Mouse (Mus musculus): ENCODE measurements around the gene Ube2o. TPM values are rescaled to one million over a fixed set of nuclear protein-coding genes. Genes with fewer than 3 reads are reported as not detected.
A peak's percentile ranks its signal among the peaks of the same experiment; 100 is the strongest.

The Ube2o gene
- polyA plus RNA-seq, 1 experiment from 2014 or later = 18.7 TPM

GRCm38 (mm10) chr11:116518482-116518881 lies 62.8 kb downstream of the Ube2o start:
- no peak overlapping the region for H3K27ac ChIP-seq (ENCODE audit: low read depth, low read length)
- ATAC-seq (ENCODE audit: low FRiP score) = no peak
- DNase-seq (ENCODE audit: low spot score, missing footprints) = no peak

GRCm38 (mm10) chr11:116515330-116516020 lies 65.8 kb downstream of the Ube2o start:
- Histone ChIP-seq H3K4me1 (ENCODE audit: control insufficient read depth, insufficient read depth, low read length) (no peaks in the 10 kb centered on the region), H3K9ac (ENCODE audit: low read length) (peak overlapping the region; percentile 24; the same call in 1 of the 2 replicates), H3K4me2 (peak overlapping the region; percentile 32), H3K9me3 (ENCODE audit: control insufficient read depth, low read length) (no peaks in the 10 kb centered on the region), H3K4me3 (ENCODE audit: low read depth, low read length) (no peak overlapping the region), H3K27ac (ENCODE audit: low read depth, low read length) (no peak overlapping the region), H3K36me3 (ENCODE audit: control insufficient read depth, insufficient read depth, low read length) (no peaks in the 10 kb centered on the region), H3K27me3 (ENCODE audit: control insufficient read depth, insufficient read depth, low read length) (peaks cover 4% of the 10 kb centered on the region)
- WGBS = 16% methylated on average over 24 of the region's 24 CpGs
- no peak for ATAC-seq (ENCODE audit: low FRiP score)
- no peak for DNase-seq (ENCODE audit: low spot score, missing footprints)

More at GRCm38 (mm10) chr11:116518482-116518881, 62.8 kb downstream of the Ube2o start:
- Histone ChIP-seq H3K27me3 (ENCODE audit: control insufficient read depth, insufficient read depth, low read length) (peaks cover 4% of the 10 kb centered on the region), H3K4me1 (ENCODE audit: control insufficient read depth, insufficient read depth, low read length) (no peaks in the 10 kb centered on the region), H3K4me3 (ENCODE audit: low read depth, low read length) (no peak overlapping the region), H3K36me3 (ENCODE audit: control insufficient read depth, insufficient read depth, low read length) (no peaks in the 10 kb centered on the region), H3K4me2 (no peak overlapping the region), H3K9me3 (ENCODE audit: control insufficient read depth, low read length) (no peaks in the 10 kb centered on the region), H3K9ac (ENCODE audit: low read length) (no peak overlapping the region)
- WGBS = 80% methylated on average over 8 of the region's 8 CpGs

DNA sequence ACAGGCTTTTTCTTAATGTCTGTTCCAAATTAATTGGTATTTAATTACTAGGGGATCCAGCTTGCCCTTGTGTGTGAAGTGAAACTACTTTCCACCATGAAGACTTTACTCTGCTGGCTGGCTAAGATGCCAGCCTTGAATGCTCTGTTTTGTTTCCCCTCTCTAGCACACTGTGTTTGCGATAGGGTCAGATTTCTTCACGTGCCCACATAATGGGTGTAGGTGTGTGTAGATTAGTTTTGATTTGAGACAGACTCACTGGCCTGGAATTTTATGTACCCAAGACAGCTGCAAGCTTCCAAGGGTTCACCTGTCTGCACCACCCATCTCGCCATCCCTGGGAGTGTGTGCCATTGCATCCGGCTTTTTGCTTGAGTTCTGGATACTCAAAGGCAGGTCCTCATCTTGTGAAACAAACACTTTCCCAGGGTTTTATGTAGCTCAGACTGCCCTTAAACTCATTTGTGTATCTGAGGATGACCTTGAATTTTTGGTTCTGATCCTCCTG lies 67.7 kb downstream of the Ube2o start:
- Histone ChIP-seq H3K27ac (ENCODE audit: low read depth, low read length) (no peak overlapping the region), H3K36me3 (ENCODE audit: control insufficient read depth, insufficient read depth, low read length) (no peaks in the 10 kb centered on the region), H3K4me1 (ENCODE audit: control insufficient read depth, insufficient read depth, low read length) (no peaks in the 10 kb centered on the region), H3K4me2 (no peak overlapping the region), H3K4me3 (ENCODE audit: low read depth, low read length) (no peak overlapping the region), H3K27me3 (ENCODE audit: control insufficient read depth, insufficient read depth, low read length) (peaks cover 4% of the 10 kb centered on the region), H3K9ac (ENCODE audit: low read length) (no peak overlapping the region), H3K9me3 (ENCODE audit: control insufficient read depth, low read length) (no peaks in the 10 kb centered on the region)
- WGBS = 86% methylated on average over 4 of the region's 4 CpGs
- DNase-seq (ENCODE audit: low spot score, missing footprints) (no peak), ATAC-seq (ENCODE audit: low FRiP score) (no peak)

GRCm38 (mm10) chr11:116512987-116513386 lies 68.3 kb downstream of the Ube2o start:
- ATAC-seq (ENCODE audit: low FRiP score) = no peak
- Histone ChIP-seq H3K27ac (ENCODE audit: low read depth, low read length) (no peak overlapping the region), H3K9ac (ENCODE audit: low read length) (no peak overlapping the region), H3K4me1 (ENCODE audit: control insufficient read depth, insufficient read depth, low read length) (no peaks in the 10 kb centered on the region), H3K9me3 (ENCODE audit: control insufficient read depth, low read length) (no peaks in the 10 kb centered on the region), H3K4me2 (no peak overlapping the region), H3K4me3 (ENCODE audit: low read depth, low read length) (no peak overlapping the region), H3K36me3 (ENCODE audit: control insufficient read depth, insufficient read depth, low read length) (no peaks in the 10 kb centered on the region), H3K27me3 (ENCODE audit: control insufficient read depth, insufficient read depth, low read length) (peaks cover 4% of the 10 kb centered on the region)
- DNase-seq (ENCODE audit: low spot score, missing footprints) = no peak
- 81% methylated on average over 6 of the region's 6 CpGs for WGBS

GRCm38 (mm10) chr11:116512154-116512553 lies 69.1 kb downstream of the Ube2o start:
- ATAC-seq (ENCODE audit: low FRiP score) = no peak
- WGBS = 94% methylated on average over 7 of the region's 7 CpGs
- Histone ChIP-seq H3K36me3 (ENCODE audit: control insufficient read depth, insufficient read depth, low read length) (no peaks in the 10 kb centered on the region), H3K4me3 (ENCODE audit: low read depth, low read length) (no peak overlapping the region), H3K4me2 (no peak overlapping the region), H3K9me3 (ENCODE audit: control insufficient read depth, low read length) (no peaks in the 10 kb centered on the region), H3K9ac (ENCODE audit: low read length) (no peak overlapping the region), H3K27me3 (ENCODE audit: control insufficient read depth, insufficient read depth, low read length) (peaks cover 4% of the 10 kb centered on the region), H3K27ac (ENCODE audit: low read depth, low read length) (no peak overlapping the region), H3K4me1 (ENCODE audit: control insufficient read depth, insufficient read depth, low read length) (no peaks in the 10 kb centered on the region)
- DNase-seq (ENCODE audit: low spot score, missing footprints) = no peak

- peaks cover 4% of the 10 kb centered on the region for H3K27me3 ChIP-seq (ENCODE audit: control insufficient read depth, insufficient read depth, low read length)
- ATAC-seq (ENCODE audit: low FRiP score) (no peak), DNase-seq (ENCODE audit: low spot score, missing footprints) (no peak)
- H3K27ac ChIP-seq (ENCODE audit: low read depth, low read length) = no peak overlapping the region
- no peak overlapping the region for H3K4me3 ChIP-seq (ENCODE audit: low read depth, low read length)
- no peaks in the 10 kb centered on the region for H3K9me3 ChIP-seq (ENCODE audit: control insufficient read depth, low read length)
- no peaks in the 10 kb centered on the region for H3K4me1 ChIP-seq (ENCODE audit: control insufficient read depth, insufficient read depth, low read length)
- WGBS = 70% methylated on average over 7 of the region's 7 CpGs
- no peaks in the 10 kb centered on the region for H3K36me3 ChIP-seq (ENCODE audit: control insufficient read depth, insufficient read depth, low read length)
- no peak overlapping the region for H3K4me2 ChIP-seq
- no peak overlapping the region for H3K9ac ChIP-seq (ENCODE audit: low read length)
These were observed 69.9 kb downstream of the Ube2o start for GRCm38 (mm10) chr11:116511301-116511868.

GRCm38 (mm10) chr11:116508689-116509088 lies 72.6 kb downstream of the Ube2o start:
- no peaks in the 10 kb centered on the region for H3K36me3 ChIP-seq (ENCODE audit: control insufficient read depth, insufficient read depth, low read length)
- no peaks in the 10 kb centered on the region for H3K9me3 ChIP-seq (ENCODE audit: control insufficient read depth, low read length)
- ATAC-seq (ENCODE audit: low FRiP score) (no peak), DNase-seq (ENCODE audit: low spot score, missing footprints) (peak; percentile 69)
- 63% methylated on average over 2 of the region's 2 CpGs for WGBS
- H3K4me2 ChIP-seq = no peak overlapping the region
- no peak overlapping the region for H3K4me3 ChIP-seq (ENCODE audit: low read depth, low read length)
- H3K27me3 ChIP-seq (ENCODE audit: control insufficient read depth, insufficient read depth, low read length) = no peaks in the 10 kb centered on the region
- no peak overlapping the region for H3K9ac ChIP-seq (ENCODE audit: low read length)
- no peaks in the 10 kb centered on the region for H3K4me1 ChIP-seq (ENCODE audit: control insufficient read depth, insufficient read depth, low read length)
- H3K27ac ChIP-seq (ENCODE audit: low read depth, low read length) = no peak overlapping the region

DNA sequence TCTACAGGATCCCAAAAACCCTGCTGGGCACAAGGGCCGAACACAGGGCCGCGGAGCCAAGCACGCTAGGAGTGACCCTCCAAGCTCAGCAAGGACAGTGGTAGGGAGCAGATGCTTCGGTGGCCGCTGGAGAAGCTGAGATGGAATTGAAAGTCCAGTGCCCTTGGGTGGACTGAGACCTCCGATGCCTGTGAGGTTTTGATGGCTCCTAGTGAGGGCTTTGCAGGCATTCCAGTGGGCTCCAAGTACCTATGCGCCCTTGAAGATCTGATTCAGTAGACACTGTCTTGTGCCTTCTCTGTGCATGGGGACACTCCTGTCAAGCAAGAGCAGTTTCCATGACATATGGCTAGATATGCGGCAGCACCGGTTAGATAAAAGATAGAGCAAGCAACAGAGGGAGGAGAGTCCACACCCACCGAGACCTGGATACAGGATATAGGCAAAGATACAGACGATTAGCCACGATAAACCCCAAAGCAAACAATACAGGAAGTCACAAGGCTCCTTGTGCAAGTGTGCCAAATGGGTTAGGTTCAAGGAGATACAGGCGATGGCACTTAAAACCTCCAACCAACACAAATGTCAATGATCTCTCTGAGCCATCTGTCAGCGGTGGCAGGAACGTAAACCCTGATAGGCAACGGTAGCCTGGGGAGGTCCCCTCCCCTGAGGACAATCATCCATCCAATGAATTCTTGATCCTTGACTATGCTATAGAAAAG lies 74.9 kb downstream of the Ube2o start:
- Histone ChIP-seq H3K36me3 (ENCODE audit: control insufficient read depth, insufficient read depth, low read length) (no peaks in the 10 kb centered on the region), H3K4me2 (no peak overlapping the region), H3K4me1 (ENCODE audit: control insufficient read depth, insufficient read depth, low read length) (no peaks in the 10 kb centered on the region), H3K9ac (ENCODE audit: low read length) (no peak overlapping the region), H3K27me3 (ENCODE audit: control insufficient read depth, insufficient read depth, low read length) (no peaks in the 10 kb centered on the region), H3K27ac (ENCODE audit: low read depth, low read length) (no peak overlapping the region), H3K4me3 (ENCODE audit: low read depth, low read length) (no peak overlapping the region), H3K9me3 (ENCODE audit: control insufficient read depth, low read length) (no peaks in the 10 kb centered on the region)
- WGBS = 81% methylated on average over 17 of the region's 17 CpGs
- no peak for ATAC-seq (ENCODE audit: low FRiP score)
- peak; percentile 77 for DNase-seq (ENCODE audit: low spot score, missing footprints)

GRCm38 (mm10) chr11:116505573-116505972 lies 75.7 kb downstream of the Ube2o start:
- no peak overlapping the region for H3K27ac ChIP-seq (ENCODE audit: low read depth, low read length)
- ATAC-seq (ENCODE audit: low FRiP score) (no peak), DNase-seq (ENCODE audit: low spot score, missing footprints) (peak; percentile 47)
- no peak overlapping the region for H3K9ac ChIP-seq (ENCODE audit: low read length)
- WGBS = 75% methylated on average over 5 of the region's 5 CpGs
- no peak overlapping the region for H3K4me2 ChIP-seq
- no peak overlapping the region for H3K4me3 ChIP-seq (ENCODE audit: low read depth, low read length)
- no peaks in the 10 kb centered on the region for H3K27me3 ChIP-seq (ENCODE audit: control insufficient read depth, insufficient read depth, low read length)
- no peaks in the 10 kb centered on the region for H3K4me1 ChIP-seq (ENCODE audit: control insufficient read depth, insufficient read depth, low read length)
- no peaks in the 10 kb centered on the region for H3K36me3 ChIP-seq (ENCODE audit: control insufficient read depth, insufficient read depth, low read length)
- no peaks in the 10 kb centered on the region for H3K9me3 ChIP-seq (ENCODE audit: control insufficient read depth, low read length)

Data from midbrain, embryonic 11.5 days (tissue).